Mouse (Mus musculus): ENCODE measurements around the gene Tmprss9.
"Not testable (repeated sequence)": the region's sequence is repeated elsewhere in the genome, so short reads cannot be mapped to it uniquely, and the experiment has no call there.

The Tmprss9 gene

GRCm38 (mm10) chr10:80871581-80871980 is at the start of gene Tmprss9:
Gene Tmprss9, plus strand, starts transcription at chr10:80871848.
- no peak for DNase-seq

DNA sequence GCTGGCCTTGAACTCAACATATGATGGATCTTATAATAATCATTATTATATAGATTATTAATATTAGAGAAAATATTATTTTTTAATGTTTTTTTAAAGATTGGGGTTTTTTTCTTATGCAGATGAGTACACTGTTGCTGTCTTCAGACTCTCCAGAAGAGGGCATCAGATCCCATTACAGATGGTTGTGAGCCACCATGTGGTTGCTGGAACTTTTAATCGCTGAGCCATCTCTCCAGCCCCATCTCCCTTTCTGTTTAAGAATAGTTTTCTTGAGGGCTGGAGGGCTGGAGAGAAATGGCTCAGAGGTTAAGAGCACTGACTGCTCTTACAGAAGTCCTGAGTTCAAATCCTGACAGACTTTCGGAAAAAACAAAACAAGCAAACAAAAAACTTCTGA is 49.7 kb upstream of the Tmprss9 start:
- DNase-seq = no peak

- no peak for DNase-seq
Observed at GRCm38 (mm10) chr10:80822528-80822927, 49.1 kb upstream of the Tmprss9 start.

DNA sequence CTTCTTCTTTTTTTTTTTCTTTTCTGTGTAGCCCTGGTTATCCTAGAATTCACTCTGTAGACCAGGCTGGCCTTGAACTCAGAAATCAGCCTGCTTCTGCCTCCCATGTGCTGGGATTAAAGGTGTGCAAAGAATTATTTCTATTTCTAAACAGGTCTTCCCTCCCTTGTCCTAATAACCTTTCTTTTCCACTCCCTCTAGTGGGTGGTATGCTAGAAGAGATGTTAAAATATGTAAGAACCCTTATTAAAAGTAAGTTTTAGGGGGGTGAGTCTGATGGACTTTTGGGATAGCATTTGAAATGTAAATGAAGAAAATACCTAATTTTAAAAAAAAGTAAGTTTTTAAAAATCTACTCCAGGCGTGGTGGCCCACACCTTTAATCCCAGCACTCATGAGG is 48.3 kb upstream of the Tmprss9 start:
- no peak for DNase-seq

- no peak for DNase-seq
Observed at GRCm38 (mm10) chr10:80823847-80824643, 47.6 kb upstream of the Tmprss9 start.

GRCm38 (mm10) chr10:80824827-80825226 is 46.8 kb upstream of the Tmprss9 start:
- DNase-seq = no peak

GRCm38 (mm10) chr10:80826151-80827062 is 45.2 kb upstream of the Tmprss9 start, which contains the start of gene Oaz1:
Gene Oaz1, plus strand, starts transcription at chr10:80826656.
- DNase-seq = peak; percentile 100

GRCm38 (mm10) chr10:80827063-80827869 is 44.4 kb upstream of the Tmprss9 start:
- no peak for DNase-seq

DNA sequence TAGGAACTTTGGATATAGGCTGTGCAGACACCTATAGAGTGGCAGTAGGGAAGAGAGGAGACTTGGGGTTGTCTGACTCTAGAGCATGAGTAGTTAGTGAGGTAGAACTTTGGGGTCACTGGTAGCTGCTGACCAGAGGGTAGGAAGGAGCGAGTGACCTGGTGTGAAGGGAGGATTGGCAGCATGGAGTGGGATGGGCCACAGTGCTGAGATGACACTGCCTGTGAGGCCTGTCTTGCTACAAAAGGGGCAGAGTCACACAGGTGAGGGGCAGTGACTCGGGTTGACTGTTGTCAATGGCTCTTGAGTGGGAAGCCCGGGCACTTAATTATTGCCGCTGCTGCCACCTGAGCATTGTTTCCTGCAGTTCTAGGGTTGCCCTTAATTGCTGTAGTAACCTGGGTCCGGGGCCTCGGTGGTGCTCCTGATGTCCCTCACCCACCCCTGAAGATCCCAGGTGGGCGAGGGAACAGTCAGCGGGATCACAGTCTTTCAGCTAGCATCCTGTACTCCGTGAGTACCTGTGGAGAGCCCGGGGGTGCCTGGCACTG is 43.7 kb upstream of the Tmprss9 start:
- DNase-seq = no peak

DNA sequence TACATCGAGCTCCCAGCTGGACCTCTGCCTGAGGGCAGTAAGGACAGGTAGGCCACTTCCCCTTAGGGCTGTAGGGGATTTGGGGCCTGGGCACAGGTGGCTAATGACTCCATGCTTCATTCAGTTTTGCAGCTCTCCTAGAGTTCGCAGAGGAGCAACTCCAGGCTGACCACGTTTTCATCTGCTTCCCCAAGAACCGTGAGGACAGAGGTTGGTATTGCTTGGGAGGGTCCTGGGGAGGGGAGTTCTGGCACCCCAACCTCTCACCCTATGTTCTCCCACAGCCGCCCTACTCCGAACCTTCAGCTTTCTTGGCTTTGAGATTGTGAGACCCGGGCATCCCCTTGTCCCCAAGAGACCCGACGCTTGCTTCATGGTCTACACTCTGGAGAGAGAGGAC is 43.1 kb upstream of the Tmprss9 start:
- not testable (repeated sequence) for DNase-seq

DNA sequence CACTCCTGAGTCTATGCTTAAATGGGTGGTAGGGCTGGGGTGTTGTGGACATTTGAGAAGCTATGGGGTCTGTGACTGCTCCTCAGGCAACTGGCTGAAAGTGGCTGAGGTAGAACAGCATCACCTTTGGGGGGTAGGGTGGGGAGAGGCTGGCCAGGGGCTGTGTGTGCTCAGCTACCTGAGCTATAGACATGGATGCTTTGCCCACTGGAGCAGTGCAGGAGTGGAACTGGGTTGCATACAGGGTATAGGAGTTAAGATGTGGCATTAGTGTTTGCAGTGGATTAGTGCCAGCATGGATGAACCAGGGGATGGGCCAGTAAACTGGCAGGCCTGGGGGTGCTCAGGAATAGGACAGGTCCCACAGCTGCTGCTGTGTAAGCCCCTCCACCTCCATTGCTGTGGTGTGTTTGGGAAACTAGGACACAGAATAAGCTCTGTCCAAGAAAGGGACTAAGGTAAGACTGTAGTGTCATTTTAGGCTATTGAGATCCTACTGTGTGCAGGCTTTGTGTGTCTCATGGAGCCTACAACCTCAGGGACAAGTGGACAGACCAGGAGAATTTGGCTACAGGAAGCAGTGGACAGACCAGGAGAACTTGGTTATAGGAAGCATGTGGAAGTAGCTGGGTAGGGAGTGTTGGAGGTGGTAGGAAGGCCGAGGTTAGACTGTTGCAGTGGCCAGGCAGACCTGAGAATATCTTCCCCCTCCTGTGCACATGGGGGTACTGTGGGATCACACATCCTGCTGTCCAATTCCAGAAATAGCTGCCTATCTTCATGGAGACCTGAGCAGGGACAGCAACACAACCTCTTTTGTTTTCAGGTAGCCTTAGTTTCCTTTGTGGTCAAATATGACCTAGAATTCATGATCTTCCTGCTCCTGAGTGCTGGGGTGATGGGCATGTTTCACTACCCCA is 42.0 kb upstream of the Tmprss9 start:
- DNase-seq = no peak

DNA sequence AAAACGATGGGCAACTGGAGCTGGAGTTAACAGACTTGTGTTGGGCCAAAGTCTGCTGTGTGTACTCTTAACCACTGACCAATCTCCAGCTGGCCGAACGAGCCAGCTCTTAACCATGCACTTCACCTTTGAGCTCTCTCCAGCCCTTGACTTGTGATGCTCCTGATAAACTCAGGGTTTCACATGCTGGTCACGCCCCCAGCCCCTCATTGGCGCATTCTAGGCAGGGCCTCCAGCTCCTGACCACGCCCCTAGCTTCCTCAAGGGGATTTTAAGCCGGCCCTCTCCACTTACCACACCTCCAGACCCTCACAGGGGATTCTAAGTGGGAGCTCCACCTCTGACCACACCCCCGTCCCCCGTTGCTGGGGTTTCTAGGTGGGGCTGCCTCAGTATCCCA is 40.5 kb upstream of the Tmprss9 start:
- DNase-seq = no peak

GRCm38 (mm10) chr10:80832818-80833217 is 38.8 kb upstream of the Tmprss9 start:
- no peak for DNase-seq

DNA sequence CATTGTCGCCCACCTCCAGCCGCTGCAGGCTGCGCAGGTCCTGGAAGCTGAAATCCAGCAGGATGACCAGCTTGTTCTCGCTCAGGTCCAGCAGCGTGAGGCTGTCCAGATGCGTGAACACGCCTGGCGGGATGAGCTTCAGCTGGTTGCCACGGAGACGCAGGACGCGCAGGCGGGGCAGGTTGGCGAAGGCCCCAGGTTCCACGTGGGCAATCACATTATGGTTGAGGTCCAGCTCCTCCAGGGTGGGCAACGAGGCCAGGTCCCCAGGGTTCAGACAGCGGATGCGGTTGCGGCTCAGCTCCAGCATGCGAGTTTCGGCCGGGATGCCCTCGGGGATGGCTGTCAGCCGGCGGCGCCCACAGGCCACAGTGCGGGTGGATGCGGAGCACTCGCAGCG is 36.0 kb upstream of the Tmprss9 start:
- DNase-seq = no peak

GRCm38 (mm10) chr10:80836949-80837379 is 34.7 kb upstream of the Tmprss9 start:
- peak; percentile 84 for DNase-seq

GRCm38 (mm10) chr10:80837827-80838226 is 33.8 kb upstream of the Tmprss9 start:
- peak; percentile 86 for DNase-seq

GRCm38 (mm10) chr10:80838346-80838912 is 33.2 kb upstream of the Tmprss9 start:
- DNase-seq = peak; percentile 61

DNA sequence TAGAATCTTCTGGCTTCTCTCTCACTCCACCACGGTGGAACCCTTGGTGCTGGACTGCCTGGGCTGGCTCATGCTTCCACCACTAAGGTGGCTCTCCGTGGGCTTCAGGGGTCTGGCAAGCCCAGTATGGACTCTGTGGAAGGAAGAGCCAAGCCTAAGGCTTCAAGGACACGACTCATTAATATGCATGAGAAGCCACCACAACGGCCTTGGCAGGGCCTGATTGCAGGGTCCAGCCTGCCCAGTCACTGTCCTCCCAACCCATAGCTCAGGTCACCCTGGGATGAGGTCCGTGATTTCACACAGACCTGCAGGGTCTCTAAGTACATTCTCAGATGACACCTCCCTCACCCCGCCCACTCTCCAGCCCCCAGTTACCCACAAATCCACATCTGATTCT is 31.8 kb upstream of the Tmprss9 start:
- DNase-seq = no peak

DNA sequence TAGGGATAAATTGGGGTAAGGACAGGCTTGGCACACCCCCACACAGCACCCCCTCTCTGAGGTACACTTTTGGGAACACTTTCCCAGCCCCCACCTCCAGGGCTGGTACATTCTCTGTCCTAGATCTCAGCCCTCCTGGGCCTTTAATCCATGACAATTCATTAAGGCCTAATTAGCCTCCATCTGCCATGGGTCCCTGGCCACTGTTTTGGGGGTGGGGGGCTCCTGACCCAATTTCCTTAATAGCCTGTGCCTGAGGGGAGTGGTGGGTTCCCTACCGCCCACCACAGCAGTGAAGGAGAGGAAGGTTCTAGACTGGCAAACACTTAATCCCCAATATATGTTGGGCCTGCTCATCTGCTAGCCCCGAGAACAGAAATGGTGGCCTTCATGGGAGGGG is 30.0 kb upstream of the Tmprss9 start:
- peak; percentile 59 for DNase-seq

DNA sequence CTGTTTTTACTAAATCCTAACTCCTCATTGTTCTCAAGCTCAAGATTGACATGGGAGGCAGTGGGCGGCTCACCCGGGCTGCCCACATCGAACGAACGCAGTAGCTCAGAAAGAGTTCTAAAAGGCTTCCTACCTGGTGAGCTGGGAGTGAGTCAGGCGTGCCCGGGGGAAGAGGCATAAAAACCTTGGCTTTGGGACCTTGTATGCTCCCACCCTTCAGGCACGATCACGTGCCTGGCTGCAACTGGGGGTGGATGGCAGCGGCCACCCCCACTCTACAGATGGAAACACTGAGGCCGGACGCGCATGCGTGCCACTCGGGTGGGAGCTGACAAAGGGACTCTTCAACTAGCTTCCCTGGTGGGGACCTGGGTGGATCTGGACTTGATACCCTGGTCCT is 29.3 kb upstream of the Tmprss9 start:
- no peak for DNase-seq
